Mouse (Mus musculus) v-Abl transformed pro-B cells (cell line): ENCODE data around the gene Carmil3.

Experiments used
- in situ Hi-C, 2 experiments: fragments of 400-800 bp; cut with MboI; formaldehyde crosslinking; loops; one replicate each; pipeline ENCODE4 v1.15.1; 2025; ENCODE audit not compliant: unreplicated experiment in 2 of 2

Gene Carmil3

DNA sequence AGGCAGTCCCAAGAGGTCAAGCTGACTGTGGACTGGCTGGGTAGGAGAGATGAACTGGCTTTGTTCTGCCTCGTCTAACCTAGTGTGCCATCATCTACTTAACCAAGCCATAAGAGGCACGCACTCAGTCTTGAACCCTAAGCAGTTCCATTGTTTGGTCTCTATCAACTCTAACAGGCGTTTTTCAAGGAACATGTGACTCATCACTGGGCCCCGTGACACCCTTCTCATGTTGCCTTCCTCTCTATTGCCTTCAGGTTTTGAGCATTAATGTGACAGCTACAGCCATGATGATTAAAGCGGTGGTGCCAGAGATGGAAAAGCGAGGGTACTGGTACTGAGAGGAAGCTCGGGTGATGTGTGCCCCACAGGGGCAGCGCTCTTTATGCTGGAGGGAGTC, 3.6 kb upstream of the Carmil3 start:
- in situ Hi-C loops: no loop called here

GRCm38 (mm10) chr14:55491291-55491833, 911 bp downstream of the Carmil3 start:
- in situ Hi-C loops: loop anchor here (10.0 kb wide), 3 partner anchors 63 to 263 kb away; partner anchors contain the start of genes Cideb (in 1 of the 2) and Emc9 (in 1 of the 2)

DNA sequence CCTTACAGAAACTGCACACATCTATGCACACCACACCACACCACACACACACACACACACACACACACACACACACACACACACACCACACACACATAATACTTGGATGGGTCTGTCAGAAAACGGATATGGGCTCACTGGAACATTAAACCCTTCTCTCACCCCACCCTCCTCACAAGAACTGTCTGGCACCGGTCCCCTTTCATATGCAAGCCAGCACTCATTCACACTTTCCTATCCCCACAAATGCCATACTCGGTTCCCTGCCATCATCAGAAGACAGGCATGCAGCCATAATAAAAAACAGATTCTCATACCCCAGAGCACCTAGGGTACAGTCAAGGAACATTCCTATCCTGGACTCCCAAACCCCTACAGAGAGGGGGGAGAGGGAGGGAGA, 1.7 kb downstream of the Carmil3 start:
- in situ Hi-C loops: loop anchor here (10.0 kb wide), 3 partner anchors 63 to 263 kb away; partner anchors contain the start of genes Cideb (in 1 of the 2) and Emc9 (in 1 of the 2)

DNA sequence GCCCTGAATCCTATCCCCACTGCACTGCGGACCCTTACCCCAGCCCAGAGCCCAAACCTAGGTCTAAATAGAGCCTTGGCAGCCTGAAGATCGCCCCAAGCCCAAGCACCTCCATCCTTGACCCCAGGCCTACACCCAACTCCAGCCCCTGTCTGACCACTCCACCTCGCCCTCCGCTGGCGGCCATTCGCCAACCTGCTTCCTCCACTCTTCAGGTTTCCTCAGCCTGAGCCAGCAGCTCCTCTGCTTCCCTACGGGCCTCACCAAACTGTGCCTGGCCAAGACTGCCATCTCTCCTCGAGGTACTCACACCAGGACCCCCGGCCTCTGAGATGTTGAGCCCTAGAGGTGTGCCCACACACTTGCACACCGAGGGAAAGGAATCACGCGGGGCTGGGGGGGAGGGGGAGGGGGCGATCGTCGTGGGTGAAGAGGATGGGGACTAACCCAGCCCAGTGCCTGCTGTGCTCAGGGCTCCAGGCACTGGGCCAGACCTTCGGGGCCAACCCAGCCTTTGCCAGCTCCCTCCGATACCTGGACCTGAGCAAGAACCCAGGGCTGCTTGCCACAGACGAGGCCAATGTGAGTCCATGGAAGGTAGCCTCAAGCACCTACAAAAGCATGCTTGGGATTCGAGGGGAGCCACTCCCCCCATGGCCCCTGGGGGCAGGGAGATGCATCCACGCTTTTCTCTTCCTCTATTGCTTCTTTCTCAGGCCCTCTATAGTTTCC, 5.2 kb downstream of the Carmil3 start:
- in situ Hi-C loops: loop anchor here (5.0 to 10.0 kb wide), 6 partner anchors 59 to 259 kb away; partner anchors contain the start of genes Cideb (in 1 of the 2) and Emc9 (in 1 of the 2)

DNA sequence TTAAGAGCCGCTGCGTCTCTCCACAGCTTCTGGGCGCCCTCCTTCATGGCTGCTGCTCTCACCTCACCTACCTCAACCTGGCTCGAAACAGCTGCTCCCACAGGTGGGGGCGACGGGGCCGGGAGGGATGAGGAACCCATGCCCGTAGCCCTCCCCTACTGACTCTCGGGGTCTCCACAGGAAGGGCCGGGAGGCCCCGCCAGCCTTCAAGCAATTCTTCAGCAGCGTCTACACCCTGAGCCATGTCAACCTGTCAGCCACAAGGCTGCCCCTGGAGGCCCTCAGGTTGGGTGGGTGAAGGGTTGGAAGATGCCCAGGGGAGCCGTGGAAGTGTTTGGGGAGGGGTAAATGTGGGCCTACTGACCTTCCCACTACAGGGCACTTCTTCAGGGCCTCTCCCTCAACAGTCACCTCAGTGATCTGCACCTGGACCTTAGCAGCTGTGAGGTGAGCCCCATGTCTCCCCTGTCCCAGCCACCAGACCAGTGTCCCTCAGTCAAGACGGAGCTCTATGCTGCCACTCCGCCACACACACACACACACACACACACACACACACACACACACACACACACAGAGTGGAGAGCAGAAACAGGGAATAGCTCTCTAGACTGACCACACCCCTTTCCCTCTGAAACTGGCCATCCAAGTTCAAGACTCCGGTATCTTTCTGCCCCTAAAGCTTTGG, 6.5 kb downstream of the Carmil3 start:
- in situ Hi-C loops: loop anchor here (5.0 to 10.0 kb wide), 6 partner anchors 58 to 258 kb away; partner anchors contain the start of genes Cideb (in 1 of the 2) and Emc9 (in 1 of the 2)

DNA sequence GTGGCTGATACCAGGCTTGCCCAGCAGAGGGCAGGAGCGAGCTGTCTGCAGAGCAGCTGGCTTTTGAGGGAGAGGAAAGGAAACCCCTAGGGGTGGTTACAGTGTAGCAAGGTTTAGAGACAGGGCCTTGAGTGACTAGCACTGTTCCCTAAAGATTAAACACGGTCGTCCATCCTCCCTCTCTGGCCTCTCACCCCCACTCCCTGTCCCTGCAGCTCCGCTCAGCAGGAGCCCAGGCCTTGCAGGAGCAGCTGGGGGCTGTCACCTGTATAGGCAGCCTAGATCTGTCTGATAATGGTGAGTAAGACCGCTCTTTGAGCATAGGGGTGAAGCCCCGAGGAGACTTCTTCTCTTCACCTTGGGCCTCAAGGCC, 7.0 kb downstream of the Carmil3 start:
- in situ Hi-C loops: loop anchor here (5.0 to 10.0 kb wide), 6 partner anchors 57 to 257 kb away; partner anchors contain the start of genes Cideb (in 1 of the 2) and Emc9 (in 1 of the 2)

GRCm38 (mm10) chr14:55505612-55506011, 15.2 kb downstream of the Carmil3 start:
- in situ Hi-C loops: no loop called here

GRCm38 (mm10) chr14:55507801-55508200, 17.4 kb downstream of the Carmil3 start:
- in situ Hi-C loops: no loop called here

DNA sequence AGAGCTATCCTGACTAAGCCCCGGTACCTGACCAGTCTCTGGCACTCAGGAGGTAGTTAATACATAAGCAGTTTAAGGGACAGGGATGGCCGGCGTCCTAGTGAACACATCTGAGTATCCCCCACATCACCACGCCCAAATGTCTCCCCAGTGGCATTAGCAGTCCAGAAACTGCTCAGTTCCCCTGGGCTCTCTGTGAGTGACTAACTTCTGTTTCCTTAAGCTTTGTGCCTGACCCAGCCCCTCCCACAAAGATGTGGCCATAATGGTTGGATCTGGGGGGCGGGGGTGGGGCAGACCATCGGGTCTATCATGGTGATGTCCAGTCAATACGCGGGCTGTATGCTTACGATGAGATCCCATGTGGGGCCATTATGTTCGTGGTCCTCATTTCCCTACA, 19.1 kb downstream of the Carmil3 start:
- in situ Hi-C loops: no loop called here

- in situ Hi-C loops: no loop called here
Measured at GRCm38 (mm10) chr14:55510125-55510731, 19.8 kb downstream of the Carmil3 start, which contains the start of gene Cpne6. Gene Cpne6, plus strand, starts transcription at chr14:55510445.

DNA sequence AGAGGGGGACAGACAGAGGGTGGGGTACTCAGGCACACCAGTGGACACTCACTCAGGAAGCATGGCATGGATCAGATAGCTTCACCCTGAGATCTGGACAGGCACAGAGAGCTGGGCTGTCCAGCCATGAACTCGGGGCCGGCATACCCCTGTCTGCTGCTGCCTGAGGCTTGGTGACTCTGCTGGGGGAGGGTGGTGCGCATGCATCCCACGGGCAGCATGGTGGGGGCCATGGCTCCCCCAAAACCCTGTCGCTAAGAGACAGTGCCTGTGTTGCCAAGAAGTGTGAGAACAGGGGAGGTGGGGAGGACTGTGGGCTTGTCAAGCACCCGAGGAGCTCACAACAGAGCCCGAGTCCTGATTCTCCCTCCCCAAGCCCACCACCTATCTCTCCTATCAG, 20.6 kb downstream of the Carmil3 start:
- in situ Hi-C loops: no loop called here

- in situ Hi-C loops: no loop called here
Measured at GRCm38 (mm10) chr14:55513927-55514326, 23.5 kb downstream of the Carmil3 start.

GRCm38 (mm10) chr14:55515846-55516245, 25.4 kb downstream of the Carmil3 start:
- in situ Hi-C loops: no loop called here

DNA sequence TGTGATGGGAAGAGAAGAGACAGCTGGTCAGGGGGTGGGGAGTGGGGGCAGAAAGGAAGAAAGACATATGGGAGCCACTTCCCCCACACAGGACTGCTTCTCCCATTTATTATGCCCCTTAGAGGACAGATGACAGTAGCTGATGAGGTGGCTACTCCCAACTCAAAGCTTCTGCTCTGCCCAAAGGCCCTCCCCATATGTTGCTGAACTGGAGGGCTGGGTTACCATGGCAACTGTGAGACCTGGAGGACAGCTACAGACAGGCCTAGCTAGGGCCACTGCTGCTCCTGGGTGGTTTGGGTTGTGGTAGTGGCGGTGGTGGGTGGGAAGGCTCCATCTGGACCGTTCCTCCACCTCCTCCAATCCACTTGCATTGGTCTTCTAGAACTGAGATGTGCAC, 28.4 kb downstream of the Carmil3 start:
- in situ Hi-C loops: no loop called here

GRCm38 (mm10) chr14:55519604-55520003, 29.2 kb downstream of the Carmil3 start:
- in situ Hi-C loops: no loop called here

DNA sequence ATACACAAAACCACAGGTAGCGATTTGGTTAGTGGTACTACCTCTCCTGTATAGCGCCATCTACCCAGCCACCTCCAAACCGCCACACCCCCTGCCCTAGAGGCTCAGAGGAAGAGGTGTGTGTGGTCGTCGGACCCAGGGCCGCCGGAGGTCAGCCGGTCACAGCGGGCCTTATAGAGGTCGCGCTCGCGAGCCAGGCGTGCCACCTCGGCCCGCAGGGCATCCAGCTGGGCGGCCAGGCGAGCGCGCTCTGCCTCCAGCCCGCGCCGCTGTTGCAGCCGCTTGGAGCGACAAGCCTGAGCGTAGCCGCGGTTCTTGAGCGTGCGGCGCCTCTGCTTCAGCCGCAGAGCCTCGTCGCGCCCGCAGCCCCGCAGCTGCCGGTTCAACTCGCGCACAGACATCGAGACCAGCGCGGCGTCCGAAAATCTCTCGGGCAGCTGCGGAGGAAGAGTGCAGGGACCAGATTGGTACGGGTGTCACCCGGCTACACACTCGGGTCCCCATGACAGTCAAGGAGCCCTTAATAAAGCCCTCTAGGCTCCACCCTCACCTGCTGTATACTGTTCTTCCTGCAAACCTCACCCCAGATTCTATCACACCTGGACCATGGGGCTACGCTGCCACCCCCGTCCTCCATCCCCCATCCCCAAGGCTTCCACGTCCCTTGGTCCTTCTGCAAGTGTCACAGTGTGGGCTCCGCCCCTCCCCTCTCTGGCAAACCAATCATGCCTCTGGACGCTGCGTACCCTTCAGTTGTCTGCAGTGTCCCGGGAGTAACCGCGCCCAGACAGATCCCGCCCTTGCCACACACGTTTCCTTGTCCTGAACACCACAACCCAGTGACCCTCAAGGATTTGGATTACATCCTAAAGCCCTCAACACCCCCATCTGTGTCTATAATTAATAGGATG, 30.3 kb downstream of the Carmil3 start:
- in situ Hi-C loops: no loop called here

DNA sequence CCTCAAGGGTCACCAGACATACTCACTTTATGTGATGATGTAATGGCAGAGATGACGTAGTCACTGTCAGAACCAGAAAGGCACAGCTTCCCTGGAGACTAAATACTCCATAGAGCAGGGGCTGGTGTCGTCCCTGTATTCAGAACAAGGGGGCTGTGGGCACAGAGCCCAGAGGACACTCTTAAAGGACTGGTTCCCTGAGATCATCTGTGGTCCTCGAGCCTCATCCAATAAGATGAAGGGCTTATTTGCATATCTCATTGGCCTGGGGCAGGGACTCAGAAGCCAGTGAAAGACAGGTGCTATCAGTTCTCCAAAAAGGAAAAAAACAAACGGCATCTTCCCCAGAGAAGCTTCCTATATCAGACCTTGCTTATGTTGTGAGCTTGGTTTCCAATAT, 33.6 kb downstream of the Carmil3 start:
- in situ Hi-C loops: no loop called here

DNA sequence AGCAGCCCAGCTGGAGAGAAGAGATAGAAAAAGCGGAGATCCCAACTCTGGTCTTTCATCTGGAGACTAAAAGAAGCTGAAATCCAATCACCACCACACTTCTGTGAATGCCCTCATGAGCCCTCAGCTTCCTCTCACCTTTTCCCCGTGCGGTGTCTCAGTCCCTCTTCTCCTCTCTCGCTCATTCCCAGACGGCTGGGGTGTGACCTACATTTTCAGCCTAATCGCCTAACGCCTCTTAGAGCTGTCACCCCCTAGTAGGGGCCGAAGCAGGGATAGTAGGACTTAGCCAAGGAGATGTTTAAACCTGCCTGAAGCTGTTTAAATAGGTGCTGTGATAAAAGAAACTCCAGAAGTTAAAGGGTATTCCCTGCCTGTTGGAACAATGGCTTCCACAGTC, 34.3 kb downstream of the Carmil3 start, which contains the start of gene Nrl:
TSS of gene Nrl (minus strand) at position 197 of the 400 bp plus-strand sequence.
- in situ Hi-C loops: no loop called here

DNA sequence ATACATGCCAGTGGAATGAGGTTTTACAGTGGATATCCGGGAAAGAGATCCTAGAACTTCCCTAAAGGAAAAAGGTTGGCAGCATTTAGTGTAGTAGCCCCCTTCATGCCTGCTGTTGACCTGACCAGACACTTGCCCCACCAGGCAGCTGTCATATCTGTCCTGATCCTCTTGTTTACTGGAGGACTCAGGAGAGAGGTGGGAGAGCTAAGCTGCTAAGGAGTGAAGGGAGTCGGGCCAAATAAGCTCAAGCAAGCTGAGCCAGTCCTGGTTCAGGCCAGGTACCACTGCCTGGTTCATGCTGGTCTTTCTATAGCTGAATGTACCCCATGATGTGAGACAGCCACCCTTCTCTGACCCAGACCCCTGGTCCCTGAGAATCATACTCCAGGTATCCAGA, 36.2 kb downstream of the Carmil3 start:
- in situ Hi-C loops: no loop called here

GRCm38 (mm10) chr14:55527940-55528339, 37.5 kb downstream of the Carmil3 start:
- in situ Hi-C loops: no loop called here
